25 mouse cellular contexts compared by ENCODE assay signal in genomic region chr12:116362091-116362490, GRCm38 (mm10).
"Had no signal": no experiment of that assay in that cellular context is flagged by ENCODE, and none has a peak within 500 bp of the region (broad histone marks: within the 10 kb centered on the region; RNA-seq: fewer than 3 reads in every experiment).

No protein-coding gene starts in this region.

- H3K4me3 ChIP-seq: embryonic facial prominence, embryonic 10.5 days; embryonic facial prominence, embryonic 12.5 days; embryonic facial prominence, embryonic 13.5 days; embryonic facial prominence, embryonic 15.5 days; erythroblast, embryonic 14.5 days; forebrain, embryonic 10.5 days; forebrain, embryonic 12.5 days; forebrain, embryonic 13.5 days; forebrain, embryonic 15.5 days; gastrocnemius, adult 2 months; heart, adult 2 months had no signal

- H3K4me1 ChIP-seq: embryonic facial prominence, embryonic 10.5 days; embryonic facial prominence, embryonic 12.5 days; embryonic facial prominence, embryonic 13.5 days; embryonic facial prominence, embryonic 15.5 days; forebrain, embryonic 10.5 days; forebrain, embryonic 12.5 days; forebrain, embryonic 13.5 days; forebrain, embryonic 15.5 days had no signal

- H3K27ac ChIP-seq: embryonic facial prominence, embryonic 10.5 days; embryonic facial prominence, embryonic 12.5 days; embryonic facial prominence, embryonic 13.5 days; embryonic facial prominence, embryonic 15.5 days; forebrain, embryonic 10.5 days; forebrain, embryonic 12.5 days; forebrain, embryonic 13.5 days; forebrain, embryonic 15.5 days; gastrocnemius, adult 2 months; heart, adult 2 months had no signal

- H3K9ac ChIP-seq: embryonic facial prominence, embryonic 12.5 days; embryonic facial prominence, embryonic 13.5 days; embryonic facial prominence, embryonic 15.5 days; forebrain, embryonic 12.5 days; forebrain, embryonic 13.5 days; forebrain, embryonic 15.5 days; forebrain, postnatal 0 days had no signal

- DNase-seq: cerebellum, adult 9-10 months; cerebellum, adult 9-11 months; cerebellum, postnatal 10 days; cerebellum, postnatal 14 days; cerebellum, postnatal 25 days; cerebellum, postnatal 36 days; embryo, embryonic 11 days; forebrain, postnatal 0 days; gastrocnemius, adult 2 months; gastrocnemius, postnatal 10 days; gastrocnemius, postnatal 14 days; gastrocnemius, postnatal 25 days; gastrocnemius, postnatal 36 days; heart, adult 11 months; heart, adult 18-20 months; heart, adult 2 months had no signal

- H3K9me3 ChIP-seq: embryonic facial prominence, embryonic 10.5 days; embryonic facial prominence, embryonic 12.5 days; embryonic facial prominence, embryonic 13.5 days; embryonic facial prominence, embryonic 15.5 days; forebrain, embryonic 10.5 days; forebrain, embryonic 12.5 days; forebrain, embryonic 13.5 days; forebrain, embryonic 15.5 days had no signal

- H3K27me3 ChIP-seq: embryonic facial prominence, embryonic 12.5 days; embryonic facial prominence, embryonic 13.5 days; embryonic facial prominence, embryonic 15.5 days; forebrain, embryonic 12.5 days; forebrain, embryonic 13.5 days; forebrain, embryonic 15.5 days had no signal
